Comparison of ENCODE assay signal across 8 mouse cellular contexts in genomic region chr8:71627265-71628099, GRCm38 (mm10). TPM values are rescaled to one million over a fixed set of nuclear protein-coding genes. Genes with fewer than 3 reads are reported as not detected.
DNase-seq lines count a peak whose midpoint lies in the region; ATAC-seq and TF ChIP-seq lines count a peak whose summit lies in the region.

No protein-coding gene starts in this region.

- 43% methylated on average over 9 of the region's 9 CpGs for WGBS in kidney, embryonic 14.5 days
- WGBS in heart, embryonic 13.5 days: 46% methylated on average over 9 of the region's 9 CpGs
- WGBS in lung, postnatal 0 days: 39% methylated on average over 9 of the region's 9 CpGs

- H3K27me3 ChIP-seq in kidney, embryonic 14.5 days (ENCODE audit: control insufficient read depth, insufficient read depth, low read length): peaks cover 9% of the 10 kb centered on the region; the same call in 1 of the 2 replicates
- H3K27me3 ChIP-seq in heart, embryonic 13.5 days (replicated peaks): peaks cover 32% of the 10 kb centered on the region
- H3K27me3 ChIP-seq in lung, postnatal 0 days (replicated peaks; ENCODE audit: insufficient read depth, low read length): 0 out of 2 replicates have a peak, but pooled peaks cover 7% of the 10 kb centered on the region

- TF ChIP-seq POLR2A in bone marrow macrophage, adult 2 months (IDR thresholded peaks at IDR 0.05; ENCODE audit: borderline replicate concordance, low read depth, low read length): no peak

- peaks cover 14% of the 10 kb centered on the region for H3K9me3 ChIP-seq in kidney, embryonic 14.5 days (ENCODE audit: control insufficient read depth, low read length)
- H3K9me3 ChIP-seq in heart, embryonic 13.5 days: peaks cover 20% of the 10 kb centered on the region
- no peaks in the 10 kb centered on the region for H3K9me3 ChIP-seq in lung, postnatal 0 days (ENCODE audit: low read length)

- H3K27ac ChIP-seq in kidney, embryonic 14.5 days (ENCODE audit: low read depth, low read length): no peak overlapping the region; the same call in 1 of the 2 replicates
- H3K27ac ChIP-seq in bone marrow macrophage, adult 2 months (ENCODE audit: insufficient read depth, low read depth, low read length): peak overlapping the region; percentile 68
- peak overlapping the region; percentile 82 for H3K27ac ChIP-seq in heart, embryonic 13.5 days (replicated peaks)
- peak overlapping the region; percentile 66 for H3K27ac ChIP-seq in lung, postnatal 0 days (ENCODE audit: low read length)

- no peak for ATAC-seq in kidney, embryonic 14.5 days (ENCODE audit: low FRiP score, low TSS enrichment)
- no peak for ATAC-seq in heart, embryonic 13.5 days (ENCODE audit: extremely low read depth, insufficient number of reproducible peaks, low FRiP score, low TSS enrichment)
- ATAC-seq in lung, postnatal 0 days: peak; percentile 32; the same call in 1 of the 2 replicates

- H3K9ac ChIP-seq in kidney, embryonic 14.5 days (ENCODE audit: low read depth, low read length): no peak overlapping the region
- peak overlapping the region; percentile 50; the same call in 1 of the 2 replicates for H3K9ac ChIP-seq in heart, embryonic 13.5 days
- no peak overlapping the region for H3K9ac ChIP-seq in lung, postnatal 0 days (replicated peaks; ENCODE audit: low read depth)

- TF ChIP-seq EP300 in lung, postnatal 0 days (IDR thresholded peaks at IDR 0.05): no peak

- TF ChIP-seq CTCF in bone marrow macrophage, adult 2 months (IDR thresholded peaks at IDR 0.05; ENCODE audit: low read depth, low read length): no peak
- TF ChIP-seq CTCF in lung, postnatal 0 days (IDR thresholded peaks at IDR 0.05): peak; percentile 33; the same call in 1 of the 2 replicates

- DNase-seq in kidney, postnatal 10 days: peak; percentile 42
- DNase-seq in lung, postnatal 0 days (ENCODE audit: low spot score): peak; percentile 32
- DNase-seq in embryo, embryonic 11 days: no peak
- DNase-seq in frontal cortex, postnatal 10 days (ENCODE audit: low spot score in 2 of 2): no peak
- DNase-seq in spleen, postnatal 36 days (ENCODE audit: low spot score in 2 of 2): no peak

- H3K4me2 ChIP-seq in kidney, embryonic 14.5 days (replicated peaks; ENCODE audit: low read depth, low read length): no peak overlapping the region
- H3K4me2 ChIP-seq in heart, embryonic 13.5 days: peak overlapping the region; percentile 13
- 0 out of 2 replicates have a peak overlapping the region, but pooled peaks have one; percentile 11 for H3K4me2 ChIP-seq in lung, postnatal 0 days (replicated peaks; ENCODE audit: low read depth, low read length)

- H3K4me1 ChIP-seq in kidney, embryonic 14.5 days (ENCODE audit: control insufficient read depth, insufficient read depth, low read length): peaks cover 13% of the 10 kb centered on the region
- peaks cover 66% of the 10 kb centered on the region for H3K4me1 ChIP-seq in bone marrow macrophage, adult 2 months (ENCODE audit: control insufficient read depth, insufficient read depth, low read length)
- H3K4me1 ChIP-seq in heart, embryonic 13.5 days: peaks cover 30% of the 10 kb centered on the region
- peaks cover 13% of the 10 kb centered on the region; the same call in 1 of the 2 replicates for H3K4me1 ChIP-seq in lung, postnatal 0 days (ENCODE audit: insufficient read depth, low read depth, low read length)

- H3K4me3 ChIP-seq in kidney, embryonic 14.5 days (ENCODE audit: low read length): no peak overlapping the region
- no peak overlapping the region for H3K4me3 ChIP-seq in bone marrow macrophage, adult 2 months (ENCODE audit: insufficient read depth, low read length)
- H3K4me3 ChIP-seq in heart, embryonic 13.5 days: no peak overlapping the region
- H3K4me3 ChIP-seq in lung, postnatal 0 days (ENCODE audit: low read depth, low read length): no peak overlapping the region

- peaks cover 24% of the 10 kb centered on the region for H3K36me3 ChIP-seq in kidney, embryonic 14.5 days (ENCODE audit: control insufficient read depth, insufficient read depth, low read length)
- peaks cover 40% of the 10 kb centered on the region for H3K36me3 ChIP-seq in heart, embryonic 13.5 days
- peaks cover 22% of the 10 kb centered on the region for H3K36me3 ChIP-seq in lung, postnatal 0 days (ENCODE audit: insufficient read depth, low read length)

RNA-seq across cellular contexts. Expression of gene Colgalt1, which starts 16.7 kb away (rescaled TPM):
- 61.4 and 76.8 TPM in 2 replicates for polyA plus RNA-seq in kidney, embryonic 14.5 days (2014; fragmentation: Nextera tagmentation; extraction: Ambion mirVana)
- polyA plus RNA-seq in bone marrow macrophage, adult 2 months (2012; ENCODE audit: insufficient read depth, insufficient read length, missing spikeins): 111 and 113 TPM in 2 replicates
- polyA plus RNA-seq in heart, embryonic 13.5 days (2015; fragmentation: Nextera tagmentation; extraction: Ambion mirVana): 54.8 and 58.3 TPM in 2 replicates
- polyA plus RNA-seq in lung, postnatal 0 days (2015; fragmentation: Nextera tagmentation; extraction: Ambion mirVana): 64.7 and 66.0 TPM in 2 replicates

RNA-seq across cellular contexts. Expression of gene Fam129c, which starts 30.0 kb away (rescaled TPM):
- polyA plus RNA-seq in kidney, embryonic 14.5 days (2014; fragmentation: Nextera tagmentation; extraction: Ambion mirVana): 2.7 and 3.4 TPM in 2 replicates
- 2.5 and 2.7 TPM in 2 replicates for polyA plus RNA-seq in bone marrow macrophage, adult 2 months (2012; ENCODE audit: insufficient read depth, insufficient read length, missing spikeins)
- 1.2 and 1.8 TPM in 2 replicates for polyA plus RNA-seq in heart, embryonic 13.5 days (2015; fragmentation: Nextera tagmentation; extraction: Ambion mirVana)
- polyA plus RNA-seq in lung, postnatal 0 days (2015; fragmentation: Nextera tagmentation; extraction: Ambion mirVana): 1.2 and 2.0 TPM in 2 replicates

RNA-seq across cellular contexts. Expression of gene Pgls, which starts 35.5 kb away (rescaled TPM):
- 283 and 289 TPM in 2 replicates for polyA plus RNA-seq in kidney, embryonic 14.5 days (2014; fragmentation: Nextera tagmentation; extraction: Ambion mirVana)
- 83.5 and 88.9 TPM in 2 replicates for polyA plus RNA-seq in bone marrow macrophage, adult 2 months (2012; ENCODE audit: insufficient read depth, insufficient read length, missing spikeins)
- polyA plus RNA-seq in heart, embryonic 13.5 days (2015; fragmentation: Nextera tagmentation; extraction: Ambion mirVana): 169 and 172 TPM in 2 replicates
- 174 and 177 TPM in 2 replicates for polyA plus RNA-seq in lung, postnatal 0 days (2015; fragmentation: Nextera tagmentation; extraction: Ambion mirVana)

RNA-seq across cellular contexts. Expression of gene Unc13a, which starts 44.1 kb away (rescaled TPM):
- polyA plus RNA-seq in kidney, embryonic 14.5 days (2014; fragmentation: Nextera tagmentation; extraction: Ambion mirVana): 0.50 and 0.53 TPM in 2 replicates
- 1.0 and 1.3 TPM in 2 replicates for polyA plus RNA-seq in bone marrow macrophage, adult 2 months (2012; ENCODE audit: insufficient read depth, insufficient read length, missing spikeins)
- 0.39 and 0.40 TPM in 2 replicates for polyA plus RNA-seq in heart, embryonic 13.5 days (2015; fragmentation: Nextera tagmentation; extraction: Ambion mirVana)
- polyA plus RNA-seq in lung, postnatal 0 days (2015; fragmentation: Nextera tagmentation; extraction: Ambion mirVana): 0.35 and 0.46 TPM in 2 replicates

RNA-seq across cellular contexts. Expression of gene Jak3, which starts 48.6 kb away (rescaled TPM):
- 3.0 and 5.2 TPM in 2 replicates for polyA plus RNA-seq in kidney, embryonic 14.5 days (2014; fragmentation: Nextera tagmentation; extraction: Ambion mirVana)
- polyA plus RNA-seq in bone marrow macrophage, adult 2 months (2012; ENCODE audit: insufficient read depth, insufficient read length, missing spikeins): 15.6 and 15.7 TPM in 2 replicates
- 7.6 and 7.7 TPM in 2 replicates for polyA plus RNA-seq in heart, embryonic 13.5 days (2015; fragmentation: Nextera tagmentation; extraction: Ambion mirVana)
- polyA plus RNA-seq in lung, postnatal 0 days (2015; fragmentation: Nextera tagmentation; extraction: Ambion mirVana): 7.7 and 10.0 TPM in 2 replicates

Comparison
In these comparisons a context has a peak if more than half of its experiments do, and no peak if none do; other contexts are left out.
1. DNase-seq: peak in kidney, postnatal 10 days (single experiment) and lung, postnatal 0 days (single experiment); none in embryo, embryonic 11 days (single experiment), frontal cortex, postnatal 10 days (0 of 2) and spleen, postnatal 36 days (0 of 2).